Mouse (Mus musculus) CH12.LX (cell line): ENCODE results near the gene Aarsd1. TPM values are rescaled to one million over a fixed set of nuclear protein-coding genes. Genes with fewer than 3 reads are reported as not detected.

ENCODE experiments used
- DNase-seq: peaks from one replicate; pipeline ENCODE4 v3.0.0-alpha.2; 2013; ENCODE audit errors: extremely low read depth
- H3K27ac ChIP-seq: 2 replicates; pipeline ENCODE4 v1.5.1; 2012; ENCODE audit warnings: low read depth, mild to moderate bottlenecking, control low read depth, moderate library complexity; ENCODE audit not compliant: insufficient read depth
- H3K27me3 ChIP-seq: replicated peaks from 2 replicates; pipeline ENCODE3; 2012; ENCODE audit warnings: inconsistent platforms
- H3K36me3 ChIP-seq, 2 experiments: replicated peaks in 1 of 2; 2 replicates each; pipeline versions ENCODE3 to v1.6.1; 2012; ENCODE audit warnings: inconsistent platforms in 1 of 2, low read length in 1 of 2, mild to moderate bottlenecking in 1 of 2, mixed read lengths in 1 of 2, moderate library complexity in 1 of 2; ENCODE audit not compliant: control insufficient read depth in 1 of 2, insufficient read depth in 1 of 2
- H3K4me1 ChIP-seq, 2 experiments: 2 replicates each; pipeline ENCODE4 v1.6.1; 2012; ENCODE audit warnings: inconsistent platforms in 1 of 2, moderate library complexity in 1 of 2; ENCODE audit not compliant: insufficient read depth in 2 of 2, control insufficient read depth in 1 of 2
- H3K4me2 ChIP-seq: 2 replicates; pipeline ENCODE4 v1.6.1; 2012; ENCODE audit warnings: low read depth, mild to moderate bottlenecking, control low read depth; ENCODE audit not compliant: poor library complexity, insufficient read depth, severe bottlenecking
- H3K4me3 ChIP-seq, 3 experiments: fragments of 150-350 bp in 1 of 3; sonication (generic) in 1 of 3; replicated peaks in 1 of 3; 2 replicates each; pipeline versions ENCODE3 to v1.5.1; 2011 to 2012; ENCODE audit warnings: low read depth in 2 of 3, low read length in 2 of 3, mild to moderate bottlenecking in 2 of 3, moderate library complexity in 2 of 3, control low read depth in 1 of 3, improper control_type of control experiment in 1 of 3, inconsistent platforms in 1 of 3, mixed read lengths in 1 of 3; ENCODE audit not compliant: poor library complexity in 1 of 3
- H3K79me2 ChIP-seq: replicated peaks from 2 replicates; pipeline ENCODE4 v1.6.1; 2012; ENCODE audit warnings: mild to moderate bottlenecking, moderate library complexity; ENCODE audit not compliant: control insufficient read depth, poor library complexity, insufficient read depth, severe bottlenecking; ENCODE audit errors: extremely low read depth
- H3K9ac ChIP-seq: 2 replicates; pipeline ENCODE4 v1.6.1; 2012; ENCODE audit warnings: low read depth, mild to moderate bottlenecking, control low read depth, moderate library complexity; ENCODE audit not compliant: insufficient read depth
- H3K9me3 ChIP-seq: replicated peaks from 2 replicates; pipeline ENCODE3; 2012; ENCODE audit warnings: low read length, inconsistent platforms, mixed read lengths
- CHD1 ChIP-seq: IDR thresholded peaks from 2 replicates; pipeline ENCODE4 v1.6.1; 2012; ENCODE audit warnings: low read depth, low read length, improper control_type of control experiment, inconsistent platforms
- CTCF ChIP-seq, 2 experiments: IDR thresholded peaks in 1 of 2; conservative IDR thresholded peaks in 1 of 2; 2 replicates each; pipeline ENCODE4 v1.5.1; 2011 to 2012; ENCODE audit warnings: low read depth in 2 of 2, low read length in 2 of 2, improper control_type of control experiment in 1 of 2, inconsistent platforms in 1 of 2, mild to moderate bottlenecking in 1 of 2, moderate library complexity in 1 of 2
- E2F4 ChIP-seq: IDR thresholded peaks from 2 replicates; pipeline ENCODE4 v1.6.1; 2011; ENCODE audit warnings: low read depth, low read length, improper control_type of control experiment; ENCODE audit not compliant: insufficient replicate concordance
- ELF1 ChIP-seq: IDR thresholded peaks from 2 replicates; pipeline ENCODE4 v1.6.1; 2014; ENCODE audit warnings: low read depth, mild to moderate bottlenecking, inconsistent platforms, low read length, improper control_type of control experiment
- JUND ChIP-seq: conservative IDR thresholded peaks from 2 replicates; pipeline ENCODE4 v1.6.1; 2011; ENCODE audit warnings: low read depth, low read length, improper control_type of control experiment
- KAT2A ChIP-seq: IDR thresholded peaks from 2 replicates; pipeline ENCODE4 v1.6.1; 2012; ENCODE audit warnings: low read length, improper control_type of control experiment, inconsistent platforms; ENCODE audit not compliant: insufficient replicate concordance
- MAZ ChIP-seq: IDR thresholded peaks from 2 replicates; pipeline ENCODE4 v1.6.1; 2012; ENCODE audit warnings: low read depth, mild to moderate bottlenecking, inconsistent platforms, low read length, improper control_type of control experiment, moderate library complexity
- MEF2A ChIP-seq: IDR thresholded peaks from 2 replicates; pipeline ENCODE4 v1.6.1; 2014; ENCODE audit warnings: low read depth, mild to moderate bottlenecking, inconsistent platforms, low read length, improper control_type of control experiment, borderline replicate concordance
- MXI1 ChIP-seq: IDR thresholded peaks from 2 replicates; pipeline ENCODE4 v1.6.1; 2011; ENCODE audit warnings: mild to moderate bottlenecking, low read depth, low read length, improper control_type of control experiment
- MYC ChIP-seq: IDR thresholded peaks from 2 replicates; pipeline ENCODE4 v1.6.1; 2011; ENCODE audit warnings: low read depth, mild to moderate bottlenecking, improper control_type of control experiment, low read length
- NELFE ChIP-seq: IDR thresholded peaks from 2 replicates; pipeline ENCODE4 v1.6.1; 2011; ENCODE audit warnings: low read depth, low read length, improper control_type of control experiment
- NRF1 ChIP-seq: IDR thresholded peaks from 2 replicates; pipeline ENCODE4 v1.6.1; 2014; ENCODE audit warnings: low read depth, mild to moderate bottlenecking, inconsistent platforms, low read length, improper control_type of control experiment, moderate library complexity
- PAX5 ChIP-seq: IDR thresholded peaks from 2 replicates; pipeline ENCODE4 v1.6.1; 2012; ENCODE audit warnings: low read length, inconsistent platforms, mixed read lengths
- POLR2AphosphoS2 ChIP-seq: IDR thresholded peaks from 2 replicates; pipeline ENCODE4 v1.6.1; 2011; ENCODE audit warnings: low read depth, low read length, improper control_type of control experiment
- RAD21 ChIP-seq: IDR thresholded peaks from 2 replicates; pipeline ENCODE4 v1.6.1; 2011; ENCODE audit warnings: low read depth, mild to moderate bottlenecking, low read length, improper control_type of control experiment, moderate library complexity
- SIN3A ChIP-seq: IDR thresholded peaks from 2 replicates; pipeline ENCODE4 v1.6.1; 2012; ENCODE audit warnings: low read length, improper control_type of control experiment, inconsistent platforms
- TBP ChIP-seq: conservative IDR thresholded peaks from 2 replicates; pipeline ENCODE4 v1.6.1; 2011; ENCODE audit warnings: low read depth, low read length, improper control_type of control experiment
- TCF12 ChIP-seq: IDR thresholded peaks from 2 replicates; pipeline ENCODE4 v1.6.1; 2014; ENCODE audit warnings: low read depth, mild to moderate bottlenecking, inconsistent platforms, low read length, improper control_type of control experiment
- USF2 ChIP-seq: conservative IDR thresholded peaks from 2 replicates; pipeline ENCODE4 v1.6.1; 2011; ENCODE audit warnings: low read depth, low read length, improper control_type of control experiment
- ZKSCAN1 ChIP-seq: IDR thresholded peaks from 2 replicates; pipeline ENCODE4 v1.6.1; 2012; ENCODE audit warnings: low read depth, inconsistent platforms, low read length, improper control_type of control experiment, borderline replicate concordance
- ZMIZ1 ChIP-seq: IDR thresholded peaks from 2 replicates; pipeline ENCODE4 v1.6.1; 2012; ENCODE audit warnings: low read depth, mild to moderate bottlenecking, inconsistent platforms, low read length, improper control_type of control experiment
- dilution Hi-C: fragments of 300-500 bp; cut with MboI; formaldehyde crosslinking; loops from 2 replicates; pipeline ENCODE4 v1.14.3; 2020; ENCODE audit warnings: low sequenced_read_pairs; ENCODE audit not compliant: extremely low pct_unique_long_range_greater_than_20kb, extremely low pct_ligation_motif_present
- in situ Hi-C: fragments of 300-500 bp; cut with MboI; formaldehyde crosslinking; loops from 3 replicates; pipeline ENCODE4 v1.14.3; 2019; ENCODE audit warnings: low sequenced_read_pairs, low pct_ligation_motif_present, low pct_unique_long_range_greater_than_20kb, mixed read lengths
- polyA plus RNA-seq: library from polyadenylated mRNA; unstranded; fragments of >175 nt; gene quantifications from 2 replicates; pipeline ENCODE4 v1.2.1, GENCODE M21; 2012; ENCODE audit warnings: low read depth; ENCODE audit not compliant: insufficient read length
- total RNA-seq, 2 experiments: library from RNA; depleted of rRNA; stranded (reverse); fragments of 300-350 nt in 1 of 2; fragments of >200 nt in 1 of 2; gene quantifications; 2 replicates each; pipeline ENCODE4 v1.2.3; 2012 to 2014

Aarsd1 gene
- total and polyA plus RNA-seq, 3 experiments: 81.5 to 133 (median 84.5) TPM

- dilution Hi-C loops (no loop called here), in situ Hi-C loops (no loop called here)
- H3K79me2 ChIP-seq: peaks cover 7% of the 10 kb centered on the region
- no peaks in the 10 kb centered on the region for H3K27me3 ChIP-seq
- peak within 1 kb of the TSS; percentile 60 for H3K9ac ChIP-seq
- peak within 1 kb of the TSS; percentile 29 for H3K27ac ChIP-seq
- no peak for TF ChIP-seq PAX5
- no peak for TF ChIP-seq TBP
- TF ChIP-seq SIN3A: no peak
- TF ChIP-seq ZMIZ1: no peak; the same call in 1 of the 2 replicates
- TF ChIP-seq MEF2A: 0 out of 2 replicates have a peak, but pooled peaks have one; percentile 6
- TF ChIP-seq MAZ: 0 out of 2 replicates have a peak, but pooled peaks have one; percentile 28
- TF ChIP-seq KAT2A: 0 out of 2 replicates have a peak, but pooled peaks have one; percentile 24
- TF ChIP-seq NRF1: no peak
- TF ChIP-seq USF2: no peak
- TF ChIP-seq NELFE: no peak
- no peak for TF ChIP-seq CHD1
- TF ChIP-seq E2F4: no peak
- no peak for TF ChIP-seq POLR2AphosphoS2
- TF ChIP-seq ELF1: no peak
- TF ChIP-seq TCF12: no peak
- H3K4me1 ChIP-seq: peaks cover 11 to 43% of the 10 kb centered on the region in 2 experiments
- H3K4me2 ChIP-seq: peak within 1 kb of the TSS; percentile 87
- DNase-seq: peak; percentile 17
- no peaks in the 10 kb centered on the region for H3K9me3 ChIP-seq
- peaks cover 0 to 17% of the 10 kb centered on the region in 2 experiments for H3K36me3 ChIP-seq
- H3K4me3 ChIP-seq: peak within 1 kb of the TSS; percentile 78 to 92 (median 80)
Measured at GRCm38 (mm10) chr11:101424105-101424851, 6.9 kb upstream of the Aarsd1 start, which contains the start of gene Gm27029. Gene Gm27029 (minus strand): TSS chr11:101424796.

DNA sequence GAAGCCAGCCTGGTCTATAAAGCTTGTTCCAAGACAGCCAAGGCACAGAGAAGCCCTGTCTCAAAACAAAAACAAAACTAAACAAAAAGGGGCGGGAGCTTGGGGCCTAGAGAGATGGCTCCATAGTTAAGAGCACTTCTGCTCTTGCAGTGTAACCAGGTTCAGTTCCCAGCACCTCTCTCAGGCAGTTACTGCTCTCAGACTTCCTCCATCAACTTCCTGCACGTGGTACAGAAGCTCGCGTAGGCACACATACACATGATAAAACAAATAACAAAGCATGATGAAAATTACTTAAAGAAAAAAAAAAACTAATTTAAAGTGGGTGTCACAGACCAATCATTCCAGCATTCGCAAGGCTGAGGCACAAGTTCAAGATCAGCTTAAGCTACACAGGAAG lies 2.7 kb upstream of the Aarsd1 start:
- DNase-seq: no peak
- no peaks in the 10 kb centered on the region for H3K36me3 ChIP-seq
- in situ Hi-C loops: no loop called here
- peaks cover 7 to 39% of the 10 kb centered on the region in 2 experiments for H3K4me1 ChIP-seq
- H3K9me3 ChIP-seq: no peaks in the 10 kb centered on the region
- H3K79me2 ChIP-seq: peaks cover 12% of the 10 kb centered on the region
- no peaks in the 10 kb centered on the region for H3K27me3 ChIP-seq
- TF ChIP-seq MXI1 (no peak), MEF2A (no peak), CHD1 (no peak), SIN3A (no peak), MYC (no peak), TBP (no peak), CTCF (conservative IDR thresholded peaks at IDR 0.05 in 1 of 2, IDR thresholded peaks at IDR 0.05 in 1 of 2; ENCODE audit: low read depth in 2 of 2, low read length in 2 of 2) (no peak), JUND (no peak), RAD21 (no peak), TCF12 (no peak), ZKSCAN1 (no peak)
- TF ChIP-seq, all 38 proteins: peak for 0
- Histone ChIP-seq H3K27ac (no peak overlapping the region), H3K4me3 (no peak overlapping the region), H3K9ac (no peak overlapping the region), H3K4me2 (no peak overlapping the region)
- dilution Hi-C loops: no loop called here
